Mouse (Mus musculus) stomach, postnatal 0 days (tissue): ENCODE results near the gene Dram1.

Source experiments
- CTCF ChIP-seq: IDR thresholded peaks from 2 replicates; pipeline ENCODE4 v1.5.1; 2016; ENCODE audit warnings: antibody characterized with exemption, low read depth, mild to moderate bottlenecking, moderate library complexity
- EP300 ChIP-seq: optimal IDR thresholded peaks from 2 replicates; pipeline ENCODE3; 2016; ENCODE audit warnings: antibody characterized with exemption

- TF ChIP-seq EP300 (no peak), CTCF (no peak)
These were observed 26.9 kb upstream of the Dram1 start for GRCm38 (mm10) chr10:88405812-88406211.
